Mouse (Mus musculus) megakaryocyte, adult 5-6 weeks (primary cell): ENCODE measurements around the gene Asb8. TPM values are rescaled to one million over a fixed set of nuclear protein-coding genes. Genes with fewer than 3 reads are reported as not detected.
A peak's percentile ranks its signal among the peaks of the same experiment; 100 is the strongest.

ENCODE experiments used
- ATAC-seq: 2 replicates; pipeline ENCODE4 v1.8.0; 2016; ENCODE audit warnings: mild to moderate bottlenecking, inconsistent platforms; ENCODE audit not compliant: poor library complexity, severe bottlenecking
- total RNA-seq, 2 experiments: library from RNA; stranded (forward) in 1 of 2; stranded (reverse) in 1 of 2; fragments of 153-499, 151-499 nt in 1 of 2; fragments of 221-1000, 200-1000 nt in 1 of 2; gene quantifications; 2 replicates each; pipeline versions ENCODE4 v1.2.3 to v1.2.4; 2015 to 2017

The Asb8 gene
- total RNA-seq (2015) = 29.8 and 34.5 TPM in 2 replicates
- total RNA-seq (2017) = 30.0 and 31.4 TPM in 2 replicates

GRCm38 (mm10) chr15:98165525-98165924 lies at the start of gene Asb8:
TSS of gene Asb8 (minus strand) at chr15:98165625.
- no peak for ATAC-seq

- no peak for ATAC-seq
Observed at GRCm38 (mm10) chr15:98214130-98214529, 48.7 kb upstream of the Asb8 start.

DNA sequence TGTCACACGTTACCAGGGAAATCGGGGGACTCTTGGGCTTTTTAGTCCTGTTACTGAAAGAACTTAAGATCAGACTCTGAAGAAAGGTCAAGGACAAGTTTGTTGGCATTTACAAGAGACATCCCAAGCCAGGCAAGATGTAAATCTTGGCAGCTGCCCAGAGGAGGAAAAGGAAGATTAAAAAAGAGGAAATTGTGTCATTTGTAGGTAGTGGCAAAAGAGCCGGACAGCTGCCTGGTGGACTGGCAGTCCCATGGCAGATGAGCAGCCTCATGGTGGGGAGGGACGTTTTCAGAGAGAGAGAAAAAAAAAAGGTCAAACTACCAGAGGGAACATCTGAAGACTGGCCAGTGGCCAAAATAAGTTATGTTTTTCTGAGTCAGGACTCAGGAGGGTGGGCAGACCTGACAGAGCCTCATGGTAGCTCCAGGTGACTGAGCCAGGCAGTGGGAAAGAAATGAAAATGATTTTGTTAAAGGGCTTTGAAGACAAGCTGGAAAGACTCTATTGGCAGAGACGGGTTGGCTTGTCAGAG lies 48.0 kb upstream of the Asb8 start:
- no peak for ATAC-seq

DNA sequence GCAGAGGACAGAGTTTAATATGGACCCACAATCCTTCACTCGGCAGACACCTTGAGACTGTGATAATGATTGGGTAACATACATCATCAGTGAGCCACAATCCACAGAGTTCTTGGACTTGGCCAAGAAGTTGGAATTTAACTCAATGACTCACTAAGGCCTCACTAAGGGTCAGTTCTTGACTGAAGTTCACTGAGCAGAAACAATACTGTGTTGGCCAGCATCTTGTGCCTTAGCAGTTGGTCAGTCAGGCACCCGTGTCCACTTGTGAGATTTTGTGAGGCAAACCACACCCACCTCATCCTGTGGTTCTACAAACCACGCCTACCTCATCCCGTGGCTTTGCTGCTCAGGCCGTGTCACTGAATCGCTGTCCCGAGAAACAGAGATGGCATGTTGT lies 44.3 kb upstream of the Asb8 start:
- ATAC-seq = no peak

GRCm38 (mm10) chr15:98195442-98195841 lies 30.0 kb upstream of the Asb8 start, which contains the start of gene Olfr288:
TSS of gene Olfr288 (minus strand) at chr15:98195542.
- ATAC-seq = no peak

DNA sequence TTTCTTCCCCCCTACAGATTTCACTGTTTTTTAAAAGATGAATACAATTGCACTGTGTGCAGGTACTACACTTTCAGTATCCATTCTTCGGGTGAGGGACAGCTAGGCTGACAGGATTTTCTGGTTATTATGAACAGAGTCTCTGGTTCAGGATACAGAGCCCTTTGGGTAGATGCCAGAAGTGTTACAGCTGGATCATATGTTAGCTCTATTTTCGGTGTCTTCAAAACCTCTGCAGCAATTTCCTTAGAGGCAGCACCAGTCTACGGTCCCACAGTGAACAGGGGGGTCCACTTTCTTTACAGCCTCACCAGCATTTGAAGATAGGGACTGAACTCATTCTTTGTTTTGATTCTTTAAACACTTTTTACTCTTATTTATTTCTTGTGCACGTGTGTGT lies 19.0 kb upstream of the Asb8 start:
- ATAC-seq = no peak

GRCm38 (mm10) chr15:98181856-98182570 lies 16.6 kb upstream of the Asb8 start:
- no peak for ATAC-seq

GRCm38 (mm10) chr15:98181132-98181711 lies 15.8 kb upstream of the Asb8 start:
- peak; percentile 99 for ATAC-seq

DNA sequence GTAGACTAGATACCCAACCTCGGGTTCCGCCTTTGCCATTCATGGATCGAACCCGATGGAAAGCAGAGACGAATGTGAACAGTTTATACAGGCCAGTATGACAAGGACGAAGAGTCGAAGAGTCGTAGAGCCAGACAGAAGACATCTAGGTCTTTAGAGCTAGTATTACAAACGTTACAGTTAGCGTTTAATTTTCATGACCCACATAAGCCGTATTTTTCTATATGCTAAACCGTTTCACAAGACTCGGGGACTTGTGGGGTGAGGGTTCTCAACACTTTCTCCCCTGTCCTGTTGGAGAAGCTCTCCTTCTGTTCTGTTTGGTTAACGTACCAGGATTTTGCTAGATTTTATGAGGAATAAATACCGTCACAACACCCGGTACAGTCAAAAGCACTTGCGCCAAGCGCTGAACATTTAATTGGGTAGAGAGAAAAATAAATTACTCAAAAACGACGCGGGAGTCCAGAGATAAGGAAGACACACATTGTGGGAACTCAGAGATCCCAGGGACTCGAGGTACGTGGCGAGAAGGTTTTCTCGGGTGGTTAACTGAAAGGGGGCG lies 15.2 kb upstream of the Asb8 start:
- no peak for ATAC-seq

GRCm38 (mm10) chr15:98177320-98177719 lies 11.9 kb upstream of the Asb8 start:
- no peak for ATAC-seq

- ATAC-seq = 0 out of 2 replicates have a peak, but pooled peaks have one; percentile 40
Observed at GRCm38 (mm10) chr15:98173821-98174220, 8.4 kb upstream of the Asb8 start.

DNA sequence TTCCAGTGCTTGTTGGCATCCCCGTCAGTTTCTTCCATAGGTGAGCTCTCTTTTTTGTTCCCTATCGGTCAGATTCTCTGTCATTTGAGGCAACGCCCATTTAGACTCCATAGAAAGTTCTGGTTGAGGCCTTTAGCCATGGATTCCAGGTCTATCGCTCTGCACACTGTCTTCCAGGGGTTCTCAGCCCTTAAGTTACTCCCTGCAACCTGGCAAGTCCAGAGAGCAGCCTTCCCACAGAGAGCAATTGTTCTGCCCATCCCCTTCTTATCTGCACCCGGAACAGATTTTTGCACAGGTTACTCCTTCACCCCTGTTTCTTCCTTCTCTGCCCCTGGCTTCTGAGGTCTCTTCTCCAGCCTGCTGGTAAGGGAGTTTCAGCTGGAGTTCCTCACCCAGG lies 6.7 kb upstream of the Asb8 start:
- ATAC-seq = no peak

- ATAC-seq = no peak
Observed at GRCm38 (mm10) chr15:98170917-98171316, 5.5 kb upstream of the Asb8 start.

DNA sequence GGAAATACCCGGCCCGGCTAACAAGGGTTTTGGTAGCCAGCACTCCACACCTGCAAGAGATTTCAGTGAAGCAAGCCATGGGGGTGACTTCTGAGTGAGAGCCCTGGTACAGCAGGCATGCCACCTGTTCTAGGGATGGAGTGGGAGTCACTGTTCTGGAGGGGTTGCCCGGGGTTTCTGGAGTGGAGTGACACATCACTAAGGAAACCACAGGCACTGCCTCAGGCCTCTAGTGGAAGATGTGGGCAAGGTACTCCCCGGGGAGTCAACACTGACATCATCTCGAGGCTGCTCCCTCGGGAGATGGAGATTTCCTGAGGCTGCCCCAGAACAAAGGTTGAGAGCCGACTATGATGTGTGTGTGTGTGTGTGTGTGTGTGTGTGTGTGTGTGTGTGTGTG lies 4.9 kb upstream of the Asb8 start:
- ATAC-seq = no peak

- no peak for ATAC-seq
Observed at GRCm38 (mm10) chr15:98168622-98169004, 3.2 kb upstream of the Asb8 start.

GRCm38 (mm10) chr15:98167645-98168621 lies 2.5 kb upstream of the Asb8 start:
- ATAC-seq = peak; percentile 76

GRCm38 (mm10) chr15:98166963-98167644 lies 1.7 kb upstream of the Asb8 start, which contains the start of gene Ccdc184:
TSS of gene Ccdc184 (plus strand) at chr15:98167158.
- ATAC-seq = no peak

DNA sequence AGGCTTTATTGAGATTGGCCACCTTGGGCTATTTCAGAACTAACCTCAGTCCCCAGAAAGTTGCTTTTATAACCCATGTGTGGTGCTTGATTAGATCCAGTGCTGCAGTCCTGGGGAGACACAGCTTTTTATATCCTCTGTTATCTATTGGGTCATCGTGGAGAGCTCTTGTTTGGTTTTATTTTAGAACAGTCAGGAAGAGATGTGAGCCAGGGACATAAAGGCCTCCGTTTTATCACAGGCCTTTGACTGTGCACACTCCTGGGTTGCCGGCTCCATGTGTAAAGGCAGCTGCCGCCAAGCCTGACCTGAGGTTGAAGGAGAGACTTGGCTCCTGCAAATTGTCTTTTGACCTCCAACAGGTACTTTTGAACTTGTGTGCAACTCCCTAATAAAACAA lies 2.9 kb downstream of the Asb8 start:
- ATAC-seq = no peak

DNA sequence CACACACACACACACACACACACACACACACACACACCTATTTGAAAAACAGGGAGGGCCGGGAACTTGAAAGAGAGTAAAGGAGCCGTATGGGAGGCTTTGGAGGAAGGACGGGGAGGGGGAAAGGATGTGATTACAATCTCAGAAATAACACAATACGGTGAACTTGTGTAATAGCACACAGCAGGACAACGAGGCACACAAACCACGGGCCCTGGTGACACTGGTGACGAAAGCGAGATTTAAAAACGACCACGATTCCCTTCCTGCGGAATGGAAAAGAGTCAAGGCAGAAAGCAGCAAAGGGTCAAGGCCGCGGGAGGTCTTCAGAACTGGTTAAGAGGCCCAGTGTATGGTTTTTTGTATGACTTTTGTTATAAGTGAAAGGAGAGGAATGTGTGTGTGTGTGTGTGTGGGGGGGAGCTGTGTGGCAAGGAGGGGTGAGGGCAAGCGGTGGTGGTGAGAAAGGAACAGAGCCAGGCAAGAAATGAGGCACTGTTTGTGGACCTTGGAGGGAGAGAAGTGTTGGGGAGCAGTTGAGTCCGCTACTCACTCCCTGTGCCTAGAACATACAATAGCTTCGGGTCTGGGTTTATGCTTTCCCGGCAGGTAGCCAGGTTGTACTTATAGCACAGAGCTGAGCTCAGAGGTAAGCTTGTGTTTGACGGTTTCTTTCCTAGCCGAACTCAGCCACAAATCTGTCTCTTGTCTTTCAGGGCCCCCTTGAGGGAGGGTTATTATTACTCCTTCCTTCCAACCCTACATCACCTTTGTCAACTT lies 4.2 kb downstream of the Asb8 start:
- peak; percentile 43 for ATAC-seq
